Mouse (Mus musculus) fibroblast of lung, adult 2 months (primary cell): ENCODE measurements around the gene Mapk14.
"Not testable (repeated sequence)": the region's sequence is repeated elsewhere in the genome, so short reads cannot be mapped to it uniquely, and the experiment has no call there.

Source experiments
- DNase-seq: peaks from one replicate; pipeline ENCODE4 v3.0.0-alpha.2; 2011; ENCODE audit warnings: low read depth

The Mapk14 gene

GRCm38 (mm10) chr17:28698245-28698644 lies 7.1 kb downstream of the Mapk14 start:
- DNase-seq: no peak

GRCm38 (mm10) chr17:28698672-28699071 lies 7.5 kb downstream of the Mapk14 start:
- DNase-seq: no peak

DNA sequence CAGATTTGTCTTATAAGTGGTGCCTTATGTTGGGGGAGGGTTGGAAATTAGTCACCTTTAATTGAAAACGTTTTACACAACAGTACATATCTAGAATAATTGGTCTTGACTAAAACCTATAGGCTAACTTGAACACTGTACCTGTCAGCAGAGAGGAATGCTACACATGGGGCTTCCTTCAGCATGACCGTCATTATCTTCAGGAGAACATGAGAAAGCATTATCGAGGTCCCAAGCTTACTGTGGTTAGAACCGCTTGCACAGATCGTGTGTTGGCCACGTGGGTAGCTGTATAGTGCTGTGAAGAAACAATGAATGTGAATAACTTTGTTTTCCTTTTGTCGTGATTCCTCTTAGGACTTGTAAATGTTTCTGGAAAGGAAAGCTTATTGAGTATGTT lies 8.7 kb downstream of the Mapk14 start:
- no peak for DNase-seq

DNA sequence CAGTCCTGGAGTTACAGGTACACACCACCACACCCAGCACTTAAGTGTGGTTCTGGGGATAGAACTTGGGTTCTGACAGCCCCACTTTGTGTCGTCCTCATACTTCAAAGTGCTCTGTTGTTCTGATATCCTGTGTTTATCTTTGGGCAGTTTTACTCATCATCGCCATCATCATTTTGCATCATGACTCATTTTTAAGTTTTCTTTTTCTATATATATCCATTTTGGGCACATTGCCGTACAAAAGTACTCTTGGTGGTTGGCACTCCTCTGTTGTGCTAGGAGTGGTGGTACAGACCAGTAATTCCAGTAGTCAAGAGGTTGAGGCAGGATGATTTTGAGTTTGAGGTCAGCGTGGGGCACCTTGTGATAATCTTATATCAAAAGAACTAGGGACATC lies 10.0 kb downstream of the Mapk14 start:
- DNase-seq: no peak

- no peak for DNase-seq
These were observed 10.6 kb downstream of the Mapk14 start for GRCm38 (mm10) chr17:28701737-28702136.

GRCm38 (mm10) chr17:28702646-28703045 lies 11.5 kb downstream of the Mapk14 start:
- DNase-seq: no peak

DNA sequence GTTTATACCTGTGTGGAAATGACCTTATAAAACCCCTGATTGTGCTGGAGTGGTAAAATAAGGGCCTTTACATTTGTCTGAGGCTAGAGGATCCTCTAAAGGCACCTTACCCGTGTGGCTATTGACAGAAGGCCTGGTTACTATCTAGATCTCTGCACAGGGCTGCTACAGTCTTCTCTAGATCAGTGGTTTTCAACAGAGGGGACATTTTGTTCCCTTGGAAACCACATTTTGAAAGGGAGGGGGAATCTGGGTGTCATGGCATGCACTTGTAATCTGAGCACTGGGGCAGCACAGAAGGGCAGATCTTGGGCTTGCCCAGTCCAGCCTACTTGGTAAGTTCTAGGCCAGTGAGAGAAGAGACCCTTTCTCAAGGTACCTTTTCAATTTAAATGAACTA lies 15.6 kb downstream of the Mapk14 start:
- no peak for DNase-seq

- no peak for DNase-seq
These were observed 16.1 kb downstream of the Mapk14 start for GRCm38 (mm10) chr17:28707136-28707627.

DNA sequence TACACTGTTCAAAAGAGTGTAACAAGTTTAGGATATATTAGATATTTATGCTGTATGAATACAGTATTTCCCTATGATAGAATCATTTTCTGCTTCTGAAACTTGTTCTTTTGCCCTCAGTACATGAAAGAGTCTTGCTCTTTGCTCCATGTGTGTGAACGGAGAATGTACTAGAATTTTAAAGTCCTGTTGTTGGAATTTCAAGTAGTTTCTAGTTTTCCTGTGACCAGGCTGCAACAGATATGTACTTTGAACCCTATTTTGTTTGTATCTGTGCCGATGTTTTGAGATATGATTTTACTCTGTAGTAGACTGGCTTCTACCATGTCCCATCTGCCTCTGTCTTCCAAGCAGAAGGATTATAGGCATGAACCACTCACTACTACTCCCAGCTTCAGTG lies 16.7 kb downstream of the Mapk14 start:
- no peak for DNase-seq

DNA sequence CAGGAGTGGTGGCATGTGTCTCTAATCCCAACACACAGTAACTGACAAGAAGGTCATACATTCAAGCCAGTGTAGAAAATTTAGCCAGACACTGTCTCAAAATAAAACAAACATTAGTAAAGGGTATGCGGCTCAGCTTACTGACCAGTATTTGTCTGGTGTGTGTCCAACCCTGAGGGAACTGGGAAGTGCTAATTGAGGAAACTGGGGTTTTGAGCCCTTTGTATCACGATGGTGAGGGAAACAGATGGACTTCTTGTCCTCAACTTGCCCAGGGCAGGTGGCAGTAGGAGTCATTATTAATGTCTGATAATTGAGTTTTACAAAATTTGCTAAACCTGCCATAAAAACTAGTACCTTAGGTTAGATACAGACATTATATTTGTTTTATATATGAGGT lies 17.9 kb downstream of the Mapk14 start:
- DNase-seq: no peak

DNA sequence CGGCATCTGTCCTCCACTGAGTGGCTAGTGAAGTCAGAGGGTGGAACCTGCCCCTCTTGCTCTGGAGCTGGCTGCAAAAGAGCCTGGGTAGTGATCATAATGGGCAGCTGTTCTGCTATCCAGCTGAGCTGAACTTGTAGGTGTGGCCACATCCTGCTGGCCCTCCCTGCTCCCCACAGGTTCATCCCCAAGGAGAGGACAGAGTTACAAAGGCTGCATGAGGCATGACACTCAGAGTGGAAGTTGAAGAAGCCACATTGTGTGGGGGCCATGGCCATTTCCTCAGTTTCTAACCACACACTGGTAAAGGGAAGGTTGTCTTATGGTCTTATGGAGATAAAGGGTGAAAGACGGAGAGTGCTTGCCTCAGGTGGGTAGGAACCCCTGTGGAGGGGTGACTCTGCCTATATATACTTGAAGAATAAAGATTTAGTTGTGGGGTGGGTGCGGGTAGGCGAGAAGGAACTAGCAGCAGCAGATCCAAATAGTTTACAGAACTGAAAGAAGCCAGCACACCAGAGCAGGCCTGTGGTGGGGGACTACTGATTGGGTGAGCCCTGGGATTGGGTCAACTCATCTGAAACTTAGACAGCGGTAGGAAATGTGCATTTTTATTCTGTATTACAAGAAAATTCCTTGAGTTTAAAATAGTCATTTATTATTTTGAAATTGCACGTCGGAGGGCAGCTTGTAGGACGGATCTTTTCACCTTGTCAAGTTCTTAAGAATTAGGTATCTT lies 18.6 kb downstream of the Mapk14 start:
- DNase-seq: no peak

DNA sequence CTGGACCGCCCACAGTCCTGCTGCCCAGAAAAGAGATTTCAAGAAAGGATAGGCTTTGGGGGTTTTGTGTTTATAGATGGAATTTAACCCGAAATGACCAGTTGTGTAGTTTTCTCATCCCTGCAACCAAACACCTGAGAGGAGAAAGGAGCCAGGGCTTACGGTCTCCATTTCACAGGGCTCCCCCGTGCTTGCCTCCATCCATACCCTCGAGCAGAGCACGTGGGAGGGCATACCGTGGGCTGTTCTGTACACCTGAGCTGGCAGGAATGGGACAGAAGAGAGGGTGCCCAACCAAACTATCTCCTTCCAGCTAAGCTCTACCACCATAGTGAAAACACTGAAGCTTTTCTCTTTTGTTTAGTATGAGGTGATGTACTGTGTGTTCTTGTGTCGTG lies 19.2 kb downstream of the Mapk14 start:
- DNase-seq: no peak

DNA sequence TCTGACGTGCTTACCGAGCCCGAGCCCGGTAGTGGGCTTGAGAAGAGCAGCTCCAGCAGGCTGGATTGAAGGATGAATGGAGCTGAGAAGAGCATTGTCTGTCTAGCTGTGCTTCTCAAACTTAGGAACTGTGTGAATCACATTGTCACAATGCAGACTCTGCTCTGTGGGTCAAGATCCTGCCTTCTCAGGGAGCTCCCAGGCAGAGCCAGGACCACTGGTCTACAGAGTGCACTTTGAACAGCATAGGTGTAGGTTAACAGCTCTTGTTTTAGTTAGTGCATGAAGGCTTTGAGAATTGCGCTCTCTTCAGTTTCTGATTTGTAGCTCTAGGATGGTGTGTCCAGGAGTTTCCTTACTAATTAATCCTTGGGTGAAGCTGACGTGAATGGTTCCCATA lies 20.1 kb downstream of the Mapk14 start:
- DNase-seq: no peak

- DNase-seq: no peak
These were observed 21.2 kb downstream of the Mapk14 start for GRCm38 (mm10) chr17:28712305-28712704.

GRCm38 (mm10) chr17:28714006-28714405 lies 22.9 kb downstream of the Mapk14 start:
- DNase-seq: no peak

DNA sequence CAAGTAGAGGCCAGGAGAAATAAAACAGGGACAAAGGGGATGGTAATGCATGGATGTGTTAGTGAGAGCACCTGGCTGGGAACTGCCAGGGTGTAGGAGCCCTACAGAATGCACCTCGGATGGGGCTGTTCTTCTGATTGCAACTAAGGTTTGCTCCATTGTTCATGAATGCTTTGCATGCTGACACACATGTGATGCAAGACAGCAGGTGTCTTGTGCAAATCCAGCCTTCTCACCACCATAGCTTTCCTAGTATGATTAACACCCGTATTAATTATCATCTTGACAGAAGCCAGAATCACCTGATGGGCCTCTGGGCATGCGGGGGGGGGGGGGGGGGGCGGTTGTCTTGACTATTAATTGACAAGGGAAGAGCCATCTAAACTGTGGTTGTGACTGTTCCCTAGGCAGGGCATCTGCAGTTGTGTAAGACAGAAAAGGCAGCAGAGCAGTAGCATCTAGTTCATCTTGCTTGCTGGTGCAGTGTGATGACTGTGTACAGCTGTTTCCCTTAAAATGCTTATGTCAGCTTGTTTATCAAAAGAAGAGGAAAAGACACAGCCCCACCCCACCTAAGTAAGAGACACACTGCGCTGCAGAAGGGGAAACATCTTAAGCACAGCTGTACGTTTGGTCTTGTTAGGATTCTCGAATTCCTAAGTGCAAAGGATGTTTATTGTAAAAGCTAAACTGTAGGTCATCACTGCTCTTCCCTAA lies 24.9 kb downstream of the Mapk14 start:
- DNase-seq: no peak

GRCm38 (mm10) chr17:28717535-28717934 lies 26.4 kb downstream of the Mapk14 start:
- no peak for DNase-seq

DNA sequence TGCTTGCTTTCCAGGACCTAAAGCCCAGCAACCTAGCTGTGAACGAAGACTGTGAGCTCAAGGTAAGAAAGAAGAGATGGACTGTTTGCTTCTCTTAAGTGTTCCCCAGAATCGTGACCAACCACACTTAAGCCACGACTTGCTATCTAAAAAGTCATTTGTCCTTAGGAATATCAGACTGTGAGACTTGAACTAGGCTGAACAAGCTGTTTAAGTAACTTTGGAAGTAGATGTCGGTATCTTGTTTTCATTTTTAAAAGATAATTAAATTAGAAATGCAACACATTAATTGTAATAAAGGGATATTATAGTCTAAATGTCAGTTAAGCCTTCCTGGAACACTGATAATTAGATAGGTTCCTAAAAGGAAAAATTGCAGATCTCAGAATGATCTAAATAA lies 34.7 kb downstream of the Mapk14 start, which contains the start of gene AC170998.1:
TSS of gene AC170998.1 (plus strand) at position 301 of the 400 bp plus-strand sequence.
- no peak for DNase-seq

DNA sequence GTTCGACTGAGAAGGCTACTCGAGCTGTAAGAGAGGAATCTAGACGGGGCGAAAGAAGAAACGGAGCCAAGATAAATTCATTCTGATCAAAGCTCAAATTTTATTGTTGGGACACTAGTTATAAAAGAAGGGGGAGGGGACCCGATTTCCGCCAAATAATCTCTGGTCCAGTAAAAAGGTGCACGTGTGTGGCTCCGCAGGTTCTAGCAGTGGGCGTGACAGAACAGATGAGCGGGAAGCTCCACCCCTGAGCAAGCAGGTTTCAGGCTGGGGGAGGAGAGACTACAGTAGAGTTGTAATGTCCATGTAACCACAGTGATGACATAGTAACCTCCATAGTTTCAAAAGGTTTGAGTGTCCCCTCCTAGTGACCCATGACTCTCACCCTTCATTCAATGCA lies 36.4 kb downstream of the Mapk14 start:
- not testable (repeated sequence) for DNase-seq

DNA sequence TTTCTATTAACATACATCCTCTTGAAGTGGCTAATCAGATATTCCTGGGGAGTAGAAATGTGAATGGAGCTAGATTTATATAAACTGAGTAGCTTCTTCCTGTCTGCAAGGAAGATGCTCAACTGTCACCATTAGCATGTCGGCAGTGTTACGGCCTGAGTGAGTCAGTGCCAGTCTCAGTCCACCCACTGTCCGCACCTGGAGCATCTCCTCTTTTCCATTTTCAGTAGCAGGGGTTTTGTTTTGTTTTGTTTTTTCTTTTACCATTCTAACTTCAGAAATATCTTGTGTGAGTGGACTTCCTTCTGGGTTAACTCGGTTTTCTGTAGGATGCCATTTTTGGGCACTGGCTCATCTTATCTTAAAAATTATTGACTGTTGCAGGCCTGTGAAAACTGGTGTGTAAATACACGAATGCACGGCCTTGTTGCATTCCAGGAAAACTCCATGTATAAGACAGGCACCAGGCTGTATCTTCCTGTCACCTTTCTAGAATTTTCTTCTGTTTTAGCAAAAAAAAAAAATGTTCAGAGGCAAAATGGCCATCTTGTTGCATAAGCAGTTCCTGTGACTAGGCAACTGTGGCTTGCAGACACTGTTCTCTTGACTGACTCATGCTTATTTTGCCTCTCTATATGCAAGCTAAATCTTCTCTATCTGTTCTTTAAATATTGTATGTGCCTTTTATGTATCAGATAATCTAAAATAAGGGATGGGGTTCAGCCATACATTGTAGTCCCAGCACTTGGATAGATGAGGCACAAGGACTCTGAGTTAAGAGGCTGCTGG lies 44.4 kb downstream of the Mapk14 start:
- no peak for DNase-seq

GRCm38 (mm10) chr17:28736486-28736885 lies 45.4 kb downstream of the Mapk14 start:
- DNase-seq: no peak

- no peak for DNase-seq
These were observed 46.8 kb downstream of the Mapk14 start for GRCm38 (mm10) chr17:28737973-28738372.

- DNase-seq: no peak
These were observed 48.1 kb downstream of the Mapk14 start for GRCm38 (mm10) chr17:28739244-28739643.
